Mouse (Mus musculus): ENCODE results near the gene Ephb4.

The Ephb4 gene

DNA sequence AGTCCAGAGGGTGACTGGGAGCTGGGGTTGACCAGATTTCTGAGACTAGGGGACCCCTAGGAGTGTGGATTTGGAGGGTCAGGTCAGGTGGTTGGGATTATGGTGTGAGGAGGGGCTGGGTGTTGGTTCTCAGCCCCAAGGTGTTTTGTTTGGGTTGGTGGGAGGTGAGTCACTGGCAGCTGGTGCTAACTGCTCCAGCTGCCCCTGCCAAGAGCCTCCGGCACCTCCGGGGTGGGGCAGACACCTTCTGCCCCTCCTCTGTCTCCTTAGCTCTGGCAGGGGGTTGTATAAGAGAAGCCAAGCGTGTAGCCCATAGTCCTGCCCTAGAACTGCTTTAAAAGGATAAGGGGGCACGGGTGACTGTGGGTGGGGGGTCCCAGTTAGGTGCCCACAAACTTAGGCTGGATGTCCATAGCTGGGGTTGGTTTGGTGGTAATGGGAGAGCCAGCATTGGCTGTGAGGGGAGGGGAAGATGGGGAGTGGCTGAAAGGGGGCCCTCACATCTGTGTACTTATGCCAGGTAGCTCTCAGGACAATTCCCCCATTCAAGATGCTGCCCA is 24.7 kb downstream of the Ephb4 start:
- DNase-seq = no peak

- DNase-seq = no peak
Measured at GRCm38 (mm10) chr5:137375627-137376026, 25.7 kb downstream of the Ephb4 start.

GRCm38 (mm10) chr5:137376198-137376597 is 26.3 kb downstream of the Ephb4 start:
- DNase-seq = no peak

GRCm38 (mm10) chr5:137376722-137377121 is 26.8 kb downstream of the Ephb4 start:
- DNase-seq = no peak

- DNase-seq = no peak
Measured at GRCm38 (mm10) chr5:137377176-137377575, 27.3 kb downstream of the Ephb4 start.

DNA sequence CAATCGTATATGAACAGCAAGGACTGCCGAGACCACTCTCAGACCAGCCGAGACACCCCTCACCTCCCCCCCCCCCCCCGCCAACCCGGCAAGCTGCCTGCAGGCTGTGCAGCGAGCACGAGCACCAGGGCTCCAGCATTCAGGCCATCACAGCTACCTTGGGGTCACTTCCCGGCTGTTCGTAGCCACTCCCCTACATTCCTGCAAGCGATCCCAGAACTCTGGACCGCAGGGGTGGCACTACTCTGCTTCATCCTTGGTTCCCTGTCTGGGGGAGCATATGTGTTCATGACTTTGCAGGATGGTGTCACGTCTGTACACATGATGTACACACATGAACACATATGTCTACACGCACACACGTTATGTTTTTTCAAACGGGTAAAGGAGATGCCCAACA is 27.7 kb downstream of the Ephb4 start:
- no peak for DNase-seq

DNA sequence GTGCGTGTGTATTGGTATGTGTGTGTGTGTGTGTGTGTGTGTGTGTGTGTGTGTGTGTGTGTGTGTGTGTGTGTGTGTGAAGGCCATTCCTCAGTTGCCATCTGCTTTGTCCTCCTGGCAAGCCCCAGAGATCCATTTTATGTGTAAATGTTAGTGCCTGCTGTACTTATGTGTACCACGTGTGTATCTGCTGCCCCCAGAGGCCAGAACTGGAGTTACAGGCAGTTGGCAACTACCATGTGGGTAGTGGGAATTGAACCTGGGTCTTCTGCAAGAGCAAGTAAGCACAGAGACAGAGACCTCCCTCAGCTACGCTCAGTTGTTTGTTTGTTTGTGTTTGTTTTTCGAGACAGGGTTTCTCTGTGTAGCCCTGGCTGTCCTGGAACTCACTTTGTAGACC is 31.2 kb downstream of the Ephb4 start:
- peak; percentile 59 for DNase-seq

DNA sequence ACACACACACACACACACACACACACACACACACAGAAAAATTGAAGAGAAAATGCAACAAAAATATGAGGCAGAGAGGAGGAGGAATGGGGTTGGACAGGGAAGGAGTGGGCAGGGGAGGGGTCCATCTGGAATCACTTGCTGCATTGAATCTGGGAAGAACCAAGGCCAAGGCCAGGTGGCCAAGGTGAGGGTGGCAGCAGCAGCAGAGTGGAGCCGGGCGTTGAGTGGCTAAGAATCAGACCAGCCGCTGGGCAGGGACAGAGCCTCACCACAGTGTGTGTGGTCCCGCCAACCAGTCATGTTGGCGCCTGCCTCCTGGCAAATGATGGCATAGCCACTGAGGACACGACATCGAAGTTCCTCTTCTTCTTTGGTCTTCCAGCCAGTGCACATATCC is 33.5 kb downstream of the Ephb4 start:
- no peak for DNase-seq

DNA sequence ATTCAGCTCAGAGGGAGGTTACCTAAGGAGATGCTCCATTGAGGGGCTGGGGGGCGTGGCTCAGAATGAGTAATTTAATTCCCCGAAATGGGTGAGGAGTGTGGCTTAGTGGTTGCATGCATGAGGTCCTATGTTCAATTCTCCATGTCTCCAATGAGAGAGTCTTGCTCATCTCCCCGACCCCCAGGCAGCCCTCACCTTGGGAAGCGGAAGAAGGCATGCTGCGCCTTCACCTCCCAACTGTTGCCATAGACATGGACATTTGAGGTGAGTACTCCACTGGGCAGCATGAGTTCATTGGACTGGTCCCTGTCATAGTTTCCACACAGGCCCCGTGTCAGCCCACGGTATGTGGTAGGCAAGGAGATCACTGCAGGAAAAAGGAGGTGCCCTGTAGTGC is 36.8 kb downstream of the Ephb4 start:
- DNase-seq = no peak

DNA sequence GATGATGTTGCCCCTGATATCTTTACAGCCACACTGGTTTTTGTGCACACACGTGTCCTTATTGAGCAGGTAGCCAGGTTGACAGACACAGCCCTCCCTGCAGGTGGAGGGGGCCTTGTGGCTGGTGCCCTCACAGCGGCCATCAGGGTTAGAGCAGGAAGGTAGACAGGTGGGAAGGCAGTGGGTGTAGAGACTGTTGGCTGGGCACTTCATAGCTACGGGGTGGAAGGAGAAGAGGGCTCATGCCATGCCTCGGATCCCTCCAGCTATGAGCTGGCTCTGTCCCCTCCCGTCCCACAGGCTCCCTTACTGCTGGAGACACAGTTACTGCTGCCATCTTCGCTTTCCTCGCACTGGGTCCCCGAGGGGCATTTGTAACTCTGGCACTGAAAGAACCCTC is 41.7 kb downstream of the Ephb4 start:
- no peak for DNase-seq

DNA sequence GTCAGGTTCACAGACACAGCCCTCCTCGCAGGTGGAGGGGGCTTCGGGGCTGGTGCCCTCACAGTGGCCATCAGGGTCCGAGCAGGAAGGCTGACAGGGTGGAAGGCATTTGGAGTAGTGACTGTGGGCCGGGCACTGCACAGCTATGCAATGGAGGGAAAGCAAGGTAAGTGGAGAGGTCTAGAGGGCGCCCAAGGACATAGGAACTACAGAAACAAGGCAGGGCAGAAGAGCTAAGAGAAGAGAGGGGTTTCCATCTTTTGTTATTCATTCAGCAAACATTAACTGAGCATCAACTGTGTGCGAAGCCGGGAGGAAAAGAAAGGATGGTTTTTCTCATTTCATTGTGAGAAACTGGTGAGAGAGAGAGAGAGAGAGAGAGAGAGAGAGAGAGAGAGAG is 44.5 kb downstream of the Ephb4 start:
- no peak for DNase-seq

GRCm38 (mm10) chr5:137404081-137404480 is 54.2 kb downstream of the Ephb4 start:
- no peak for DNase-seq

- no peak for DNase-seq
Measured at GRCm38 (mm10) chr5:137409451-137409850, 59.5 kb downstream of the Ephb4 start.

DNA sequence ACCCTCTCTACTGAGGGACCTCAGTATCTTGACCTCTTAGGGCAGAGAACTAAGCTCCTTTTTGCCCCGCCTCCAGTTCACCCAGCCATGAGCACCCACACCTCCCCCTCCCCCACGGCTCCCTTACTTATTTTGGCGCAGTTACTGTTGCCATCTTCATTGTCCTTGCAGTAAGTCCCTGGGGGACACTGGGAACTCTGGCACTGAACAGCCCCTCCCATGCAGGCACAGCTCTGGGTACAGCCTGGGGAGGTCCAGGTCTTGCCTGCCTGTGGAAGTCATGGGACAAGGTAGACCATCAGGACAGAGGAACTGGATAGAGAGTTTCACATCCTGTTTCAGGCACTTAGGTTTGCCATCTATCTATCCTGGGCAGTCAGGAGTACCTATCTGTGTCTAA is 60.2 kb downstream of the Ephb4 start:
- DNase-seq = no peak

GRCm38 (mm10) chr5:137410549-137410948 is 60.6 kb downstream of the Ephb4 start:
- no peak for DNase-seq

DNA sequence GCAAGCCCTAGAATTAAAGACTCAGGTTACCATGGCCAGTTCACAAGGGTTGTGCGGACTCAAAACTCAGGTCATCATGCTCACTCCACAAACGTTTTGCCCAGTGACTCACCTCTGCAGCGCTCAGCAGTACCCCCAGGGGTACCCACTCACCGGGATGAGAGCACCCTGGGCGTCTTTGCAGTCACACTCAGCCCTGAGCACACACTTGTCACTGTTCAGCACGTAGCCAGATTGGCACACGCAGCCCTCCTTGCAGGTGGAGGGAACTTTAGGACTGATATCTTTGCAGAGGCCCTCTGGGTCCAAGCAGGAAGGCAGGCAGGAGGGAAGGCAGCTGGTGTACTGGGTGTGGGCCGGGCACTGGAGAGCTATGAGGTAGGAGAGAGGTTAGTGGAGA is 61.3 kb downstream of the Ephb4 start:
- DNase-seq = no peak

DNA sequence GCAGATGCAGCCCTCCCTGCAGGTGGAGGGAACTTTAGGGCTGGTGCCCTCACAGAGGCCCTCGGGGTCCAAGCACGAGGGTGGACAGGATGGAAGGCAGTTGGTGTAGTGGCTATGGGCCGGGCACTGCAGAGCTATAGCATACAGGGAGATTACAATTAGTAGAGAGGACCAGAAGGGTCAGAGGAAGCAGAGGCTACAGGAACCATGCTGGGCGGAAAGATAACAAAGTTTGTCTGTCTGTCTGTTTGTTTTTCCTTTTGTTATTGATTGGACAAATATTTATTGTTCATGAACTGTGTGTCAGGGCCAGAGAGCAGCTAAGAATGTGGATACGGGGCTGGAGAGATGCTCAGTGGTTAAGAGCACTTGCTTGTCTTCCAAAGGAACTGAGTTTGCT is 64.3 kb downstream of the Ephb4 start:
- no peak for DNase-seq

- DNase-seq = no peak
Measured at GRCm38 (mm10) chr5:137419105-137419504, 69.2 kb downstream of the Ephb4 start.

DNA sequence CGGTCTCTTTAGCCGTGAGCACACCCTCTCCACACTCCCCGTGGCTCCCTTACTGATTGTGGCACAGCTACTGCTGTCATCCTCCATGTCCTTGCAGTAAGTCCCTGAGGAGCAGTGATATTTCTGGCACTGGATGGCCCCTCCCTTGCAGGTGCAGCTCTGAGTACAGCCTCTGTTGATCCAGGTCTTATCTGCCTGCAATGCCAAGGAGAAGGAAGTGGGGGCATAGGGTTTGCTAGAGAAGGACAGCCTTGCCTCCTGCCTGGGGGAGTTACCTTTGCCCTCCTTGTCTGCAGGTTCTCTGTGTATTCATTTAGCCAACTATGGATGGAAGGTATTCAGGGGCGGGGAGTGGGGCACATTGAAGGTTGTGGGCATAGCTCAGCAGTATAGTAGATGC is 69.9 kb downstream of the Ephb4 start:
- DNase-seq = no peak

GRCm38 (mm10) chr5:137425648-137426047 is 75.7 kb downstream of the Ephb4 start:
- no peak for DNase-seq

All from right cerebral cortex, postnatal 4 days (tissue).